Mouse (Mus musculus) kidney, adult 2 months (tissue): ENCODE results near the gene Specc1.

Source experiments
- CTCF ChIP-seq: fragments of 200-500 bp; conservative IDR thresholded peaks from 2 replicates; pipeline ENCODE4 v1.5.1; 2011; ENCODE audit warnings: low read depth, mild to moderate bottlenecking, control low read depth, low read length, moderate library complexity, mixed read lengths; ENCODE audit not compliant: insufficient read depth, insufficient read length
- POLR2A ChIP-seq: fragments of 200-500 bp; IDR thresholded peaks from one replicate; pipeline ENCODE4 v1.6.1; 2011; ENCODE audit warnings: low read depth, low read length, control low read depth

- TF ChIP-seq CTCF (no peak), POLR2A (no peak)
Observed at GRCm38 (mm10) chr11:62040122-62040521, 83.6 kb downstream of the Specc1 start.
